In genomic region chr14:121423341-121423751, GRCm38 (mm10) we compare ENCODE assay signal across 10 mouse cellular contexts. TPM values are rescaled to one million over a fixed set of nuclear protein-coding genes. Genes with fewer than 3 reads are reported as not detected.
DNase-seq lines count a peak whose midpoint lies in the region; ATAC-seq lines count a peak whose summit lies in the region.
"Had no signal": no experiment of that assay in that cellular context is flagged by ENCODE, and none has a peak within 500 bp of the region (broad histone marks: within the 10 kb centered on the region; RNA-seq: fewer than 3 reads in every experiment).

No protein-coding gene starts in this region.

- no peaks in the 10 kb centered on the region for H3K4me1 ChIP-seq in embryonic facial prominence, embryonic 11.5 days (ENCODE audit: control insufficient read depth, insufficient read depth, low read length)
- H3K4me1 ChIP-seq in embryonic facial prominence, embryonic 10.5 days = peaks cover 15% of the 10 kb centered on the region
- H3K4me1 ChIP-seq in brown adipose tissue, adult 24 weeks (ENCODE audit: control insufficient read depth, insufficient read depth, insufficient read length, low read length) = peaks cover 16% of the 10 kb centered on the region; the same call in 1 of the 2 replicates
- peaks cover 4% of the 10 kb centered on the region; the same call in 1 of the 2 replicates for H3K4me1 ChIP-seq in intestine, embryonic 14.5 days (replicated peaks; ENCODE audit: control insufficient read depth, insufficient read depth, low read length)
- no peaks in the 10 kb centered on the region for H3K4me1 ChIP-seq in hindbrain, embryonic 11.5 days (replicated peaks; ENCODE audit: control insufficient read depth, insufficient read depth, low read length)
- H3K4me1 ChIP-seq: midbrain, embryonic 12.5 days had no signal

- H3K9ac ChIP-seq in embryonic facial prominence, embryonic 11.5 days (replicated peaks; ENCODE audit: low read length) = no peak overlapping the region
- H3K9ac ChIP-seq in intestine, embryonic 14.5 days (ENCODE audit: low read length) = no peak overlapping the region
- H3K9ac ChIP-seq in hindbrain, embryonic 11.5 days (ENCODE audit: low read depth, low read length) = no peak overlapping the region
- H3K9ac ChIP-seq: midbrain, embryonic 12.5 days had no signal

- no peaks in the 10 kb centered on the region for H3K36me3 ChIP-seq in embryonic facial prominence, embryonic 11.5 days (replicated peaks; ENCODE audit: control insufficient read depth, insufficient read depth, low read depth, low read length)
- H3K36me3 ChIP-seq in embryonic facial prominence, embryonic 10.5 days (replicated peaks) = no peaks in the 10 kb centered on the region
- H3K36me3 ChIP-seq in intestine, embryonic 14.5 days (ENCODE audit: control insufficient read depth, insufficient read depth, low read length) = no peaks in the 10 kb centered on the region
- no peaks in the 10 kb centered on the region for H3K36me3 ChIP-seq in hindbrain, embryonic 11.5 days (ENCODE audit: control insufficient read depth, insufficient read depth, low read length)
- H3K36me3 ChIP-seq: midbrain, embryonic 12.5 days had no signal

- H3K4me3 ChIP-seq in embryonic facial prominence, embryonic 11.5 days (ENCODE audit: low read depth, low read length) = no peak overlapping the region
- H3K4me3 ChIP-seq in embryonic facial prominence, embryonic 10.5 days = no peak overlapping the region
- H3K4me3 ChIP-seq in brown adipose tissue, adult 24 weeks (ENCODE audit: insufficient read depth, low read depth, low read length) = no peak overlapping the region
- no peak overlapping the region for H3K4me3 ChIP-seq in intestine, embryonic 14.5 days (ENCODE audit: low read depth, low read length)
- H3K4me3 ChIP-seq in hindbrain, embryonic 11.5 days (ENCODE audit: low read depth, low read length) = no peak overlapping the region
- H3K4me3 ChIP-seq: midbrain, embryonic 12.5 days had no signal

- no peaks in the 10 kb centered on the region for H3K27me3 ChIP-seq in embryonic facial prominence, embryonic 11.5 days (ENCODE audit: control insufficient read depth, insufficient read depth, low read length)
- no peaks in the 10 kb centered on the region for H3K27me3 ChIP-seq in embryonic facial prominence, embryonic 10.5 days (replicated peaks; ENCODE audit: low read depth, poor library complexity, severe bottlenecking)
- H3K27me3 ChIP-seq in intestine, embryonic 14.5 days (replicated peaks; ENCODE audit: control insufficient read depth, insufficient read depth, low read length) = no peaks in the 10 kb centered on the region
- H3K27me3 ChIP-seq in hindbrain, embryonic 11.5 days (ENCODE audit: control insufficient read depth, insufficient read depth, low read length) = no peaks in the 10 kb centered on the region
- H3K27me3 ChIP-seq: midbrain, embryonic 12.5 days had no signal

- ATAC-seq in embryonic facial prominence, embryonic 11.5 days (replicated peaks; ENCODE audit: insufficient number of reproducible peaks, low FRiP score, low TSS enrichment, low read depth) = no peak
- ATAC-seq in intestine, embryonic 14.5 days (replicated peaks; ENCODE audit: low FRiP score, low TSS enrichment, low read depth) = no peak
- ATAC-seq in frontal cortex, adult (ENCODE audit: low TSS enrichment) = no peak
- ATAC-seq in hindbrain, embryonic 11.5 days (ENCODE audit: low FRiP score) = no peak

- 65% methylated on average over 7 of the region's 7 CpGs for WGBS in embryonic facial prominence, embryonic 11.5 days
- 68% methylated on average over 7 of the region's 7 CpGs for whole genome bisulfite sequencing in embryonic facial prominence, embryonic 10.5 days
- WGBS in intestine, embryonic 14.5 days = 57% methylated on average over 7 of the region's 7 CpGs
- WGBS in hindbrain, embryonic 11.5 days = 73% methylated on average over 7 of the region's 7 CpGs

- no peak overlapping the region for H3K27ac ChIP-seq in embryonic facial prominence, embryonic 11.5 days (replicated peaks; ENCODE audit: low read depth, low read length)
- H3K27ac ChIP-seq in embryonic facial prominence, embryonic 10.5 days (replicated peaks) = no peak overlapping the region
- H3K27ac ChIP-seq in brown adipose tissue, adult 24 weeks (replicated peaks; ENCODE audit: low read depth, low read length) = peak overlapping the region; percentile 68
- peak overlapping the region; percentile 36; the same call in 1 of the 2 replicates for H3K27ac ChIP-seq in intestine, embryonic 14.5 days (ENCODE audit: low read depth)
- H3K27ac ChIP-seq in hindbrain, embryonic 11.5 days (ENCODE audit: low read depth, low read length) = no peak overlapping the region
- H3K27ac ChIP-seq: midbrain, embryonic 12.5 days had no signal

- no peaks in the 10 kb centered on the region for H3K9me3 ChIP-seq in embryonic facial prominence, embryonic 11.5 days (replicated peaks; ENCODE audit: control insufficient read depth, low read length)
- peaks cover 9% of the 10 kb centered on the region; the same call in 1 of the 2 replicates for H3K9me3 ChIP-seq in embryonic facial prominence, embryonic 10.5 days
- 0 out of 2 replicates have a peak, but pooled peaks cover 9% of the 10 kb centered on the region for H3K9me3 ChIP-seq in intestine, embryonic 14.5 days (ENCODE audit: control insufficient read depth, low read length)
- H3K9me3 ChIP-seq in hindbrain, embryonic 11.5 days (ENCODE audit: control insufficient read depth, low read length) = no peaks in the 10 kb centered on the region
- H3K9me3 ChIP-seq: midbrain, embryonic 12.5 days had no signal

- H3K4me2 ChIP-seq in embryonic facial prominence, embryonic 11.5 days (ENCODE audit: low read depth, low read length) = no peak overlapping the region
- H3K4me2 ChIP-seq in intestine, embryonic 14.5 days (ENCODE audit: low read length) = no peak overlapping the region
- no peak overlapping the region for H3K4me2 ChIP-seq in hindbrain, embryonic 11.5 days (replicated peaks; ENCODE audit: low read depth, low read length)
- H3K4me2 ChIP-seq: midbrain, embryonic 12.5 days had no signal

- DNase-seq in embryonic facial prominence, embryonic 11.5 days (ENCODE audit: low spot score) = peak; percentile 15
- no peak for DNase-seq in embryonic facial prominence, embryonic 10.5 days (ENCODE audit: low spot score)
- no peak for DNase-seq in intestine, embryonic 14.5 days (ENCODE audit: low spot score)
- peak; percentile 75 for DNase-seq in lung, postnatal 36 days
- DNase-seq in hindbrain, embryonic 11.5 days (ENCODE audit: low spot score) = no peak
- DNase-seq in right cerebral cortex, adult 18-20 months = no peak
- DNase-seq: adrenal gland, postnatal 25 days had no signal

RNA-seq across cellular contexts. Expression of gene Stk24, which starts 43.5 kb away (rescaled TPM):
- 47.9 and 48.7 TPM in 2 replicates for polyA plus RNA-seq in embryonic facial prominence, embryonic 11.5 days (2014; fragmentation: Nextera tagmentation; extraction: Ambion mirVana)
- 39.9 and 43.0 TPM in 2 replicates for polyA plus RNA-seq in embryonic facial prominence, embryonic 10.5 days (2016; fragmentation: Nextera tagmentation; extraction: Ambion mirVana)
- polyA plus RNA-seq in brown adipose tissue, adult 24 weeks (2012; ENCODE audit: insufficient read depth, insufficient read length, missing spikeins) = 23.0 and 30.9 TPM in 2 replicates
- polyA plus RNA-seq in intestine, embryonic 14.5 days (2014; fragmentation: Nextera tagmentation; extraction: Ambion mirVana) = 49.3 and 51.6 TPM in 2 replicates
- polyA plus RNA-seq in hindbrain, embryonic 11.5 days (2014; fragmentation: Nextera tagmentation; extraction: Ambion mirVana) = 33.3 and 37.2 TPM in 2 replicates

Comparison
In these comparisons a context has a peak if more than half of its experiments do, and no peak if none do; other contexts are left out.
1. DNase-seq: peak in embryonic facial prominence, embryonic 11.5 days (single experiment) and lung, postnatal 36 days (single experiment); none in embryonic facial prominence, embryonic 10.5 days (single experiment), intestine, embryonic 14.5 days (single experiment), hindbrain, embryonic 11.5 days (single experiment) and right cerebral cortex, adult 18-20 months (single experiment).
2. H3K27ac ChIP-seq: peak in brown adipose tissue, adult 24 weeks (single experiment) and intestine, embryonic 14.5 days (single experiment); none in embryonic facial prominence, embryonic 11.5 days (single experiment), embryonic facial prominence, embryonic 10.5 days (single experiment) and hindbrain, embryonic 11.5 days (single experiment).